ENCODE assay signal across 15 mouse cellular contexts in genomic region chr19:29644747-29645146, GRCm38 (mm10). TPM values are rescaled to one million over a fixed set of nuclear protein-coding genes. Genes with fewer than 3 reads are reported as not detected.
DNase-seq lines count a peak whose midpoint lies in the region; ATAC-seq and TF ChIP-seq lines count a peak whose summit lies in the region.
"Had no signal": no experiment of that assay in that cellular context is flagged by ENCODE, and none has a peak within 500 bp of the region (broad histone marks: within the 10 kb centered on the region; RNA-seq: fewer than 3 reads in every experiment).

No protein-coding gene starts in this region.

- intact Hi-C loops in left cerebral cortex, postnatal 36 days (cut with DNase I): no loop called here

- no peak overlapping the region for H3K9ac ChIP-seq in intestine, postnatal 0 days (ENCODE audit: low read depth, low read length)
- H3K9ac ChIP-seq in intestine, embryonic 16.5 days (ENCODE audit: low read depth, low read length): no peak overlapping the region
- no peak overlapping the region for H3K9ac ChIP-seq in midbrain, embryonic 14.5 days (replicated peaks; ENCODE audit: low read length)
- no peak overlapping the region for H3K9ac ChIP-seq in kidney, embryonic 16.5 days (replicated peaks; ENCODE audit: low read length)
- H3K9ac ChIP-seq: embryonic facial prominence, embryonic 15.5 days; forebrain, postnatal 0 days; hindbrain, embryonic 15.5 days; stomach, embryonic 15.5 days had no signal

- H3K4me3 ChIP-seq in intestine, postnatal 0 days (ENCODE audit: low read depth, low read length): no peak overlapping the region
- no peak overlapping the region for H3K4me3 ChIP-seq in intestine, embryonic 16.5 days (ENCODE audit: low read length)
- no peak overlapping the region for H3K4me3 ChIP-seq in midbrain, embryonic 14.5 days (replicated peaks; ENCODE audit: low read depth, low read length)
- no peak overlapping the region for H3K4me3 ChIP-seq in kidney, embryonic 16.5 days (ENCODE audit: low read length)
- H3K4me3 ChIP-seq: embryonic facial prominence, embryonic 15.5 days; hindbrain, embryonic 15.5 days; stomach, embryonic 15.5 days had no signal

- H3K27ac ChIP-seq in intestine, postnatal 0 days (ENCODE audit: low read depth, low read length): no peak overlapping the region
- H3K27ac ChIP-seq in intestine, embryonic 16.5 days (ENCODE audit: low read length): no peak overlapping the region
- H3K27ac ChIP-seq in midbrain, embryonic 14.5 days (replicated peaks; ENCODE audit: low read depth, low read length): no peak overlapping the region
- H3K27ac ChIP-seq in kidney, embryonic 16.5 days (ENCODE audit: low read length): no peak overlapping the region
- H3K27ac ChIP-seq: embryonic facial prominence, embryonic 15.5 days; hindbrain, embryonic 15.5 days; stomach, embryonic 15.5 days had no signal

- ATAC-seq in intestine, postnatal 0 days: no peak
- no peak for ATAC-seq in intestine, embryonic 16.5 days
- no peak for ATAC-seq in midbrain, embryonic 14.5 days (ENCODE audit: low FRiP score, low TSS enrichment)
- ATAC-seq in kidney, embryonic 16.5 days (ENCODE audit: low FRiP score, low TSS enrichment): no peak
- ATAC-seq: forebrain, postnatal 0 days had no signal

- H3K4me2 ChIP-seq in intestine, postnatal 0 days (replicated peaks; ENCODE audit: low read depth): no peak overlapping the region
- H3K4me2 ChIP-seq in intestine, embryonic 16.5 days (ENCODE audit: low read depth, low read length): no peak overlapping the region
- no peak overlapping the region for H3K4me2 ChIP-seq in midbrain, embryonic 14.5 days (ENCODE audit: low read length)
- H3K4me2 ChIP-seq in kidney, embryonic 16.5 days (replicated peaks; ENCODE audit: low read depth, low read length): no peak overlapping the region
- H3K4me2 ChIP-seq: embryonic facial prominence, embryonic 15.5 days; hindbrain, embryonic 15.5 days; stomach, embryonic 15.5 days had no signal

- 0 out of 2 replicates have a peak, but pooled peaks cover 3% of the 10 kb centered on the region for H3K4me1 ChIP-seq in intestine, postnatal 0 days (replicated peaks; ENCODE audit: control insufficient read depth, insufficient read depth, low read length)
- peaks cover 9% of the 10 kb centered on the region for H3K4me1 ChIP-seq in intestine, embryonic 16.5 days (ENCODE audit: control insufficient read depth, insufficient read depth, low read length)
- no peaks in the 10 kb centered on the region for H3K4me1 ChIP-seq in midbrain, embryonic 14.5 days (ENCODE audit: control insufficient read depth, insufficient read depth, low read length)
- peaks cover 29% of the 10 kb centered on the region for H3K4me1 ChIP-seq in kidney, embryonic 16.5 days (ENCODE audit: insufficient read depth, low read length)
- H3K4me1 ChIP-seq: stomach, embryonic 15.5 days had no signal

- peaks cover 5% of the 10 kb centered on the region; the same call in 1 of the 2 replicates for H3K36me3 ChIP-seq in intestine, postnatal 0 days (ENCODE audit: control insufficient read depth, insufficient read depth)
- peaks cover 4% of the 10 kb centered on the region; the same call in 1 of the 2 replicates for H3K36me3 ChIP-seq in intestine, embryonic 16.5 days (ENCODE audit: control insufficient read depth, insufficient read depth, low read length)
- no peaks in the 10 kb centered on the region for H3K36me3 ChIP-seq in midbrain, embryonic 14.5 days (ENCODE audit: control insufficient read depth, insufficient read depth, low read length)
- H3K36me3 ChIP-seq in kidney, embryonic 16.5 days (ENCODE audit: insufficient read depth, low read length): peaks cover 9% of the 10 kb centered on the region
- H3K36me3 ChIP-seq: hindbrain, embryonic 15.5 days had no signal

- no peaks in the 10 kb centered on the region for H3K9me3 ChIP-seq in intestine, postnatal 0 days (ENCODE audit: control insufficient read depth)
- no peaks in the 10 kb centered on the region for H3K9me3 ChIP-seq in intestine, embryonic 16.5 days (ENCODE audit: control insufficient read depth, low read length)
- H3K9me3 ChIP-seq in midbrain, embryonic 14.5 days (ENCODE audit: control insufficient read depth, low read length): no peaks in the 10 kb centered on the region
- H3K9me3 ChIP-seq in kidney, embryonic 16.5 days (ENCODE audit: low read length): peaks cover 4% of the 10 kb centered on the region; the same call in 1 of the 2 replicates
- H3K9me3 ChIP-seq: embryonic facial prominence, embryonic 15.5 days; hindbrain, embryonic 15.5 days; stomach, embryonic 15.5 days had no signal

- WGBS in intestine, postnatal 0 days: 96% methylated on average over 6 of the region's 6 CpGs
- 95% methylated on average over 6 of the region's 6 CpGs for WGBS in intestine, embryonic 16.5 days
- WGBS in midbrain, embryonic 14.5 days: 96% methylated on average over 6 of the region's 6 CpGs
- WGBS in kidney, embryonic 16.5 days: 99% methylated on average over 6 of the region's 6 CpGs

- peak; percentile 44 for TF ChIP-seq CTCF in intestine, postnatal 0 days (IDR thresholded peaks at IDR 0.05; ENCODE audit: low read depth)

- peak; percentile 50 for DNase-seq in thymus, postnatal 4 days
- DNase-seq in thymus, postnatal 36 days: no peak
- peak; percentile 92 for DNase-seq in R1 (ENCODE audit: low read depth, low spot score)
- DNase-seq in midbrain, embryonic 14.5 days: no peak
- DNase-seq in left cerebral cortex, postnatal 36 days (ENCODE audit: low spot score in 2 of 2): no peak
- DNase-seq: cerebellum, adult 9-11 months; forebrain, postnatal 0 days; lung, postnatal 10 days had no signal

- H3K27me3 ChIP-seq in intestine, postnatal 0 days (replicated peaks; ENCODE audit: control insufficient read depth, insufficient read depth, low read length): no peaks in the 10 kb centered on the region
- no peaks in the 10 kb centered on the region for H3K27me3 ChIP-seq in intestine, embryonic 16.5 days (replicated peaks; ENCODE audit: control insufficient read depth, insufficient read depth, low read length)
- no peaks in the 10 kb centered on the region for H3K27me3 ChIP-seq in midbrain, embryonic 14.5 days (ENCODE audit: control insufficient read depth, insufficient read depth, low read length)
- H3K27me3 ChIP-seq in kidney, embryonic 16.5 days (ENCODE audit: insufficient read depth, low read length): no peaks in the 10 kb centered on the region
- H3K27me3 ChIP-seq: embryonic facial prominence, embryonic 15.5 days; hindbrain, embryonic 15.5 days; stomach, embryonic 15.5 days had no signal

RNA-seq across cellular contexts. Expression of gene Ermp1, which starts 3.5 kb away (rescaled TPM):
- 7.8 and 8.3 TPM in 2 replicates for polyA plus RNA-seq in intestine, postnatal 0 days (2015; fragmentation: Nextera tagmentation; extraction: Ambion mirVana)
- polyA plus RNA-seq in intestine, embryonic 16.5 days (2015; fragmentation: Nextera tagmentation; extraction: Ambion mirVana): 7.5 and 8.7 TPM in 2 replicates
- 6.2 and 7.0 TPM in 2 replicates for polyA plus RNA-seq in midbrain, embryonic 14.5 days (2014; fragmentation: Nextera tagmentation; extraction: Ambion mirVana)
- 10 to 100 TPM; 35.5 to 35.9 TPM for total RNA-seq in left cerebral cortex, postnatal 36 days (2021)
- 24.8 and 25.1 TPM in 2 replicates for polyA plus RNA-seq in kidney, embryonic 16.5 days (2015; fragmentation: Nextera tagmentation; extraction: Ambion mirVana)

RNA-seq across cellular contexts. Expression of gene Mlana, which starts 52.9 kb away (rescaled TPM):
- polyA plus RNA-seq in intestine, postnatal 0 days (2015; fragmentation: Nextera tagmentation; extraction: Ambion mirVana): 2.7 and 2.9 TPM in 2 replicates
- polyA plus RNA-seq in intestine, embryonic 16.5 days (2015; fragmentation: Nextera tagmentation; extraction: Ambion mirVana): not detected in 2 replicates
- not detected in 2 replicates for polyA plus RNA-seq in midbrain, embryonic 14.5 days (2014; fragmentation: Nextera tagmentation; extraction: Ambion mirVana)
- total RNA-seq in left cerebral cortex, postnatal 36 days (2021): under 1 TPM in 1 of 2 experiments, not detected in 1; 0.45 TPM
- polyA plus RNA-seq in kidney, embryonic 16.5 days (2015; fragmentation: Nextera tagmentation; extraction: Ambion mirVana): not detected in 2 replicates
- total RNA-seq: forebrain, postnatal 0 days had no signal
- polyA plus RNA-seq: forebrain, postnatal 0 days; hindbrain, embryonic 15.5 days; large intestine, adult 2 months; stomach, embryonic 15.5 days had no signal

Comparison
In these comparisons a context has a peak if more than half of its experiments do, and no peak if none do; other contexts are left out.
1. DNase-seq: peak in thymus, postnatal 4 days (single experiment) and R1 (single experiment); none in thymus, postnatal 36 days (0 of 2), midbrain, embryonic 14.5 days (single experiment) and left cerebral cortex, postnatal 36 days (0 of 2).